Mouse (Mus musculus) spleen, adult 2 months (tissue): ENCODE measurements at regions not wholly inside any gene's neighbourhood (a gene's known extent, or its start where the extent isn't known, plus 50 kb on each side); places are given as distances from the start of the nearest gene placed in this dataset.

ENCODE experiments used
- CTCF ChIP-seq: fragments of 200-500 bp; IDR thresholded peaks from 2 replicates; pipeline ENCODE4 v1.5.1; 2011; ENCODE audit warnings: mild to moderate bottlenecking, inconsistent platforms; ENCODE audit not compliant: insufficient read depth, insufficient read length, insufficient replicate concordance; ENCODE audit errors: extremely low read depth
- POLR2A ChIP-seq: fragments of 200-500 bp; IDR thresholded peaks from 2 replicates; pipeline ENCODE4 v1.6.1; 2011; ENCODE audit warnings: low read depth, low read length, inconsistent platforms

- TF ChIP-seq POLR2A (no peak), CTCF (no peak)
These were observed 449.0 kb upstream of the Jarid2 start for GRCm38 (mm10) chr13:44280296-44280695.
